Mouse (Mus musculus) liver, postnatal 0 days (tissue): ENCODE results near the gene Sptssa.

Experiments used
- CTCF ChIP-seq: sonication (generic); IDR thresholded peaks from 2 replicates; pipeline ENCODE4 v1.5.1; 2016; ENCODE audit warnings: antibody characterized with exemption, low read depth
- EP300 ChIP-seq: IDR thresholded peaks from 2 replicates; pipeline ENCODE4 v1.6.1; 2016; ENCODE audit warnings: antibody characterized with exemption, low read depth, mild to moderate bottlenecking

DNA sequence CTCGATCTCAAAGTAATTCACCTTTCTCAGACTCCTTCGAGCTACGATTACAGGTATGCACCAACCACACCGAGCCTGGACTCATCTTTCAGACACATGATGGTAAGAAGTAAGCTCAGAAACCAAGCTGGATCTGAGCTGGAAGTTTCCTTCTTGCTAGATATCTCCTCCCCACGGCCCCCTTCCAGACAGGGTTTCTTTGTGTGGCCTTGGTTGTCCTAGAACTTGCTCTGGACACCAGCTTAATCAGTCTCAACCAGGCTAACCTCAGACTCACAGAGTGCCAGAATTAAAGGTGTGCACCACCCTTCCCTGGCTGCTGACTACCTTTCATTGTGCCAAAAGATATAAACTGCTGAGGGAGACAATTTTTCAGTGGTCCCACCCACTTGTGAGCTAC lies 1.6 kb upstream of the Sptssa start:
- TF ChIP-seq CTCF = no peak
- no peak for TF ChIP-seq EP300
